Mouse (Mus musculus) cortical plate, adult 2 months (tissue): Measurements from ENCODE around the gene Ctrb1.

Experiments used
- CTCF ChIP-seq: fragments of 200-500 bp; IDR thresholded peaks from 2 replicates; pipeline ENCODE4 v1.5.1; 2011; ENCODE audit warnings: mild to moderate bottlenecking, control low read depth, low read length; ENCODE audit not compliant: insufficient read depth; ENCODE audit errors: extremely low read depth
- POLR2A ChIP-seq: fragments of 200-500 bp; IDR thresholded peaks from 2 replicates; pipeline ENCODE4 v1.6.1; 2011; ENCODE audit warnings: mild to moderate bottlenecking, low read length, control low read depth; ENCODE audit not compliant: insufficient read depth; ENCODE audit errors: extremely low read depth

DNA sequence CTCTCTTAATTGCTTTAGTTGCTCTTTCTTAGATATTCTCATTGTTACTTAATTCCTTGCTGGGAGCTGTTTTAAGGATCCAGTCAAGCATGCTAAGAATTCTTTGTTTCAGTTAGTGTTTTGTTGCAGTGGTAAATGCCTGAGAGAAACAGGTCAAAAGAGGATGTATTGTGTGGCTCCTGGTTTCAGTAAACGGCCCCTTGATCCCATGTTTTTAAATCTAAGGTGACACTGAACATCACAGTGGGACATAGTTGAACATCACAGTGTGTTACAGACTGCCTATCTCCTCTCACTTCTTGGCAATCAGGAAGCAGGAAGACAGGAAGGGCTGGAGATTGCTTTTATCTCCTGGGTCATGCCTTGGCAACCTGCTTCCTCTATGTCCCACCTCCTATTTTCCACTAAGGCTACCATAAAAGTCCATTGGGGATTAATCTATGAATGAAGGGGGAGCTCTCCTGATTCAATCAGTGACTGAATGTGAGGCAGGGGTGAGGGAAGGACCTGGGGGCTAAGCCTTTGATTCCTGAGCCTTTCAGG is 33.4 kb downstream of the Ctrb1 start:
- TF ChIP-seq POLR2A (no peak), CTCF (no peak)
